Mouse (Mus musculus) left cerebral cortex, adult 8-10 months (tissue): Measurements from ENCODE around the gene Fnbp1. TPM values are rescaled to one million over a fixed set of nuclear protein-coding genes. Genes with fewer than 3 reads are reported as not detected.

ENCODE experiments used
- DNase-seq, 2 experiments: peaks; one replicate each; pipeline ENCODE4 v3.0.0; 2022; ENCODE audit warnings: low spot score in 2 of 2
- total RNA-seq, 4 experiments: library from RNA; stranded (reverse); gene quantifications; 2 replicates each; pipeline ENCODE4 v1.2.4; 2022

The Fnbp1 gene
- total RNA-seq, 4 experiments from 2014 or later: 117 to 135 (median 123) TPM

GRCm38 (mm10) chr2:31124694-31125093, 17.1 kb downstream of the Fnbp1 start:
- no peak for DNase-seq

GRCm38 (mm10) chr2:31123493-31123892, 18.3 kb downstream of the Fnbp1 start:
- no peak for DNase-seq

- DNase-seq: no peak
Observed at GRCm38 (mm10) chr2:31122806-31123205, 19.0 kb downstream of the Fnbp1 start.

DNA sequence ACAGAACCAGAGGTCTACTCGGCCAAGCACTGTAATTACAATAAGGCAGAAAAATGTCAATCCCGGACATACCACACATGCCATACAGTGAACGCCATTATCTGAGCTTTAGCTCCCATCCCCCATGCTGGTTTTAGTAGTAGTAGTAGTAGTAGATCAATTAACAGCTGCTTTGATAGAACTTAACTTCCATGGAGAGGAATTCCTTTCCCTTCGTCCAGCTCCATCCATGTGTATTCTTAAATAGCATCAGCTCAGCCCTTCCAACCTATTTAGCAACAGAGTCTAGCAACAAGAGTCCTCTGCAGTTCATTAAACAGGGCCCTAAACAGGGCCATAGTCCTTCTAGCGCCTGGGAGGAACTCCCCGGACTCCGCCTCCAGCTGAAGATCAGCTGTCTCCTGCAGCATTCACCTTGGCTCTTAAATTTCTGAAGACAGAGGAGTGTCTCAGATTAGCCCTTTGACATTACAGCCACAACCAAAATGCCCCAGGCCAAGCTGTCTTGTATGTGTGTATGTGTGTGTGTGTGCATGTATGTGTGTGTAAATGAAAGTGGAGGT, 20.6 kb downstream of the Fnbp1 start:
- no peak for DNase-seq

- peak; percentile 38 to 76 for DNase-seq
Observed at GRCm38 (mm10) chr2:31119795-31120194, 22.0 kb downstream of the Fnbp1 start.

DNA sequence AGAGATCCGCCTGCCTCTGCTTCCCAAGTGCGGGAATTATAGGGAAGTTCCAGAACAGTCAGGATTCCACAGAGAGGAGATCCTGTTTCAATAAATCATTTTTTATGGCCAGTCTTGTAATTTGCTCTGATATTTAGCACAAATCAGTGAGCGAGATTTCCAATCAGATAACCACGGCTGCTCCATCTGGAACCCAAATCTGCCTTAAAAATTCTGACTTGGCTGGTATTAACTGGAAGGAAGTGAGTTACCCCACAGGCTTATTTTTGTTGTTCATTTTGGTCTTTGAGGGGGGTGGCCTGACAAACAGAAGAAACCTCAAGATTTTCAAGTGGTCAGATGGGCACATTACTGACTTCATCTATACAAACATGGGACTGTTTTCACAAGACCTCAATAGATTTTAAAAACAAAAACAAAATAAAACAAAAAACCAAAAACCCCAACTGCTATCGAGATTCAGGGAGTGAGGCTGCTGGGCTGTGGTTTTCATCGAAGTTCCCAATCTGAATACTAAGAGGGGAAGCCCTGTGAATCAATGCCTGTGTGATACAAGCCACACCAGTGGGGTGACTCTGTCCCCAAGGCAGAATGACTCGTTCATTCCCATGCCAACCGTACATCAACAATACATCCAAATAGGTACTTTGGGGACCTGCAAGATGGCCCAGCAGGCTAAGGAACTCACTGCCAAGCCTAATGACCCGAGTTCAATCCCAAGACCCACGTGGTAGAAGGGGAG, 23.0 kb downstream of the Fnbp1 start:
- DNase-seq: no peak

- DNase-seq: no peak
Observed at GRCm38 (mm10) chr2:31118211-31118610, 23.6 kb downstream of the Fnbp1 start.

- no peak for DNase-seq
Observed at GRCm38 (mm10) chr2:31115943-31116731, 25.7 kb downstream of the Fnbp1 start.

- no peak for DNase-seq
Observed at GRCm38 (mm10) chr2:31115091-31115942, 26.5 kb downstream of the Fnbp1 start.

- DNase-seq: no peak
Observed at GRCm38 (mm10) chr2:31114205-31114604, 27.6 kb downstream of the Fnbp1 start.

GRCm38 (mm10) chr2:31111685-31112084, 30.1 kb downstream of the Fnbp1 start:
- no peak for DNase-seq

DNA sequence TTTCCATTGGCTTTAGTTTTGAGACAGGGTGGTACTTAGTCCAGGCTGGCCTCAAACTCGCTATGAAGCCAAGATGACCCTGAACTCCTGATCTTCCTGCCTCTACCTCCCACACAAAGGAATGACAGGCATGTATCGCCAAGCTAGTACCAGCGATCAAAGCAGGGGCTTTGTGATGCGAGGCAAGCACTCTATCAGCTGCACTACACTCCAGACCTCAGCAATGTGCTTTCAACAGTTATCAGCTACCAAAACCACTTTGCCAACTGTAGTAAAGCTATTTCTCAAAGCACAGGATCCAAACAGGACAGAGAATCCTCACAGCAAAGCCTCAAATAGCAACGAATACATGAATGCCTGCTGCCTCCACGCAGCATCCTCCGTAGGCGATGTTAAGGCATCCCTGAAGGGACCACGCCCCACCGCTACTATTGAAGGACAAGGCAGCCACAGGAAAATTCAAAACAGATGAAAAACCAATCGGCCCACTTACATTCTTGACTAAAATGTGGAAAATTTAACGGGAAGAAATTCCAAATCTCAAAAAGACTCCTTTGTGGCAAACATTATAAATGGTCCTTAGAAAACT, 31.8 kb downstream of the Fnbp1 start:
- DNase-seq: no peak

DNA sequence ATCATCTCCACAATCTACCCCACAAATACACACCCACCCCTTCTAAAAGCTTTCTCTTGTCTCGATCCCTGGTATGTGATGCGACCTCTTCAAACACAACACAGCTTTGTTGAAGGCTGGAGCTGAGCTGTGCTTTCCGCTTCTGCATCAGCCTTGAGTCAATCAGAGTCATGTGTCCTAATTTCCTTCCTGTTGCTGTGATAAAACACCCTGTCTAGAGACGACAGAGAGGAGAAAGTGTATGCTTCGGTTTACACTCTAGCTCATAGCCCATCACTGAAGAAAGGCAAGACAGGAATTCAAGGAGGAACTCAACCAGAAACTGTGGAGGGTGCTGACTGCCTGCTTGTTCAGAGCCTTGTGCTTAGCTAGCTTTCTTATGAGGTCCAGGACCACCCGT, 33.6 kb downstream of the Fnbp1 start:
- DNase-seq: no peak

DNA sequence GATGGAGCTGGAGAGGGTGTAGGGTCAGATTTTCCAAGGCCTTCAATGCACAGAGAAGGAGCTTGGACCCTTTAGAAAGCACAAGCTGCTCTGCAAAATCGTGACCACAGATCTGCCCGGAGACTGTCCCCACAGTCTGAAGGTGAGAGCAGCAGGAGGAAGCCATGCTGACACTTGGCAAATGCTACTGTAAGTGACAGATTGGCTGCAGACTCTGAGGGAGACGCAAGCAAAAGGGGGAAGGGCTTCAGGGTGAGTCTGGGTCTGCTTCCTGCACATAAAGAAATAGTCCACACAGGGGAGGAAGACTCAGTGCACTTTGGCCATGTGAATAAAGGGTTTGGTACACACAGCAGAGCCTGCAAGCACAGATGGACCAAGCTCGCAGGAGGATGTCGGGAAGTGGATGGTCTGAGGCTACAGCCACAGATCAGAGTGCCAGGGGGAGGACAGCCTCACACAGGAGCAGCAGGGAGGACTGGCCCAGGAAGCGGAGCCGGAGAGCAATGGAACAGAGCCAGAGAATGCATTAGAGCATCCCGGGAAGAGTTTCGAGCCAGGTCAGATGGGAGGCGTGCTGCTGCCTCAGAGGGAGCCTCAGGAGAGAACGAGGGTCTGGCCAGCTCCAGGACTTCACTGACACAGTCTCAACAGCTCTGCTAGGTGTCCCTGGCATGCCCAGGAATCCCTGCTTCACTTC, 35.0 kb downstream of the Fnbp1 start:
- no peak for DNase-seq

GRCm38 (mm10) chr2:31106004-31106403, 35.8 kb downstream of the Fnbp1 start:
- no peak for DNase-seq

DNA sequence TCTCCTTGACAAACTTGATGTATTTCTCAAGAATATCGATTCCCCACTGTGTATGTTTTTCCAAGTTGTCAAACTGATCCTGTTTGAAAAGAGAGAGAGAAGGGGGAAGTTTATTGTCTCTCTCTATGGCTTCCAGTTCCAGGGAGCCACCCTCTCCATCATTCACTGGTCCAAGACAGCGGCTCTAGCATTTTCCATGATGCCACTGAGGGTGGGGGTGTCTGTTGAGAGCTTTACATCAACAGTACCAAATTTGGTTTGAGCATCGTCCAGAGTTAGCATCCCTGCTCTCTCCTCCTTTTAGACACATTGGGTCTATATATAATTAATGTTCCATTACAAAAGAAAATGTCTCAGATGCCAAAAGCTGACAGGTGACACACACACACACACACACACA, 36.5 kb downstream of the Fnbp1 start:
- DNase-seq: no peak

DNA sequence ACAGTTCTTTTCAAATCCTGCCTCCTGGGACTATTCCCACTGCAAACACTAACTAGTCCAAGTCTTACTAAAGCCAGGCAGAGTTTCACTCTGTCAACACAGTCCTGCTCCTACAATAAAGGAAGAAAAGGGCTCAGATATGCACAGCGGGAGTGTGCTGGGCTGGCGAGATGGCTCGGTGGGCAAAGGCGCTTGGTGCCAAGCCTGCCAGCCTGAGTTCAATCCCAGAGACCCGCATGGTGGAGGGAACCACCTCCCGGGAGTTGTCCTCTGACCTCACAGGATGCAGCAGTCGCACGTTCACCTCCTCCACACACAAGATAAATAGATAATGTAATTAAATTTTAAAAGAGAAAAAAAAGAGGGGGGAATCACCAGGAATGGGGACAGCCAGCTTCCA, 38.5 kb downstream of the Fnbp1 start:
- no peak for DNase-seq

DNA sequence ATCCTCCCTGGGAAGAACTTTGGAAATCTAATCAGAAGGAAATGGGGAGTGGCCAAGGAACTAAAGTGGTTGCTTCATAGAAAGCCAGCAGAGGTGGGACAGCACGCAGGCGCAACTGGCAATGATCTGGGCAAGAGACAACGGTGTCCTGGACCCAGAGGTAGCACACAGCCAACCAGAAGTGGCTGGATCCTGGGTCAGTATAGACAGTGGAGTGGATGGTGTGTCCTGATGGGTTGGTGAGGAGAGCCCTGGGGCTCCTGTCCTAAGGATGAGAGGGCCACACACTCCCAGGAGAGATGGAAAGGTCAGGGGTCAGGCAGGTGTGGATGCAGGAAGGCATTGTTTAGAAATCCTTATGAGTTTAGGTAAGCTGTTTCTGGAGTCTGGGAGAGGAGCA, 40.5 kb downstream of the Fnbp1 start:
- DNase-seq: no peak

DNA sequence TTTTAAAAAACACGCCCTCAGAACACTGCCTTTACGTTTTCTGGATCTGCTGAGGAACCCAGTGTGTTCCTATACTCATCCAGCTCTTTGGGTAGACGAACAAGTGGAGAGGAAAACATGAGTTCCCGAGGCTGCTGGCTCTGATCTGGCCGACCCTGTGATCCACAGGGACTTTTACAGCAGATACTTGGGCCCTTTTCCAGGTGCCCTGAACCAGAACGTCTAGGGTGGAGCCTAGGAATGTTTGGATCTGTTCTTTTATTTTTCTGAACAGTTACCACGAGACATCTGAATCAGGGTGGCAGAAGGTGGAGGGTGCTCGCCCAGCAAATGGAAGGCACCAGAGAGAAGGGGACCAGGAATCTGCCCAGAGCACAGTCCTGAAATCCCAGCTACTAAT, 42.7 kb downstream of the Fnbp1 start:
- no peak for DNase-seq

DNA sequence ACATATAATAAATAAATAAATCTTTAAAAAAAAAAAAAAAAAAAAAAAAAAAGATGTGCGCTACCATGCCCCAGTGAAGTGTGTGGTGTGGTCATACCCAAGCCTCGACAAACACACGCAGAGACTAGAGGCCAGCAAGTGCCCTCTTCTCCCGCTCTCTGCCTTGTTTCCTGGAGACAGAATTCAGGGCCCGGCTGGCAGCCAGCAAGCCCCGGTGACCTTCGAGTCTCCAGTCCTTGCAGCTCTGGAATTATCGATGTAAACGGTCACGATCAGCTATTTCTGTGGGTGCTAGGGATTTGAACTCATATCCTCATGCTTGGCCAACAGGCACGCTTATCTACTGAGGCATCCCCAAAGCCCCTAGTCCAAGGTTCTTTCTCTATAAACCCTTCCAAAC, 43.2 kb downstream of the Fnbp1 start:
- DNase-seq: no peak

DNA sequence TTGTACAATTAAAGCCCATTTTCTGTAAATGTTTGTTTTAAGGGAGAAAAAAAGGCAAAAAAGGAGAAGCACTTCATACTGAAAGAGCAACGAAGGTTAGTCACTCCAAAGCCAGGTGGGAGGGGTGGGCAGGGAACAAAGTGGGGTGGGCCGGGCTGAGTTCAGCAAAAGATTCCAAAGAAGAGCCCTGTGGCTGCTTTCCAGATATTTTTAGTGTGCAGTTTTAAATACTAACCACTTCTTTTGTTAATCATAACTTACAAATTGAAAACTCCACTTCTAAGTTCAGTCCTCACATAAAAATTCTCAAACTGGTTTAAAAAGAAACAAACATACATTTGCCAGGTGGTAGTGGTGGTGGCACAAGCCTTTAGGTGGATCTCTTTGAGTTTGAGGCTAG, 44.5 kb downstream of the Fnbp1 start:
- no peak for DNase-seq
